Mouse (Mus musculus) liver, adult 2 months (tissue): ENCODE data around the gene Gpd1l. TPM values are rescaled to one million over a fixed set of nuclear protein-coding genes. Genes with fewer than 3 reads are reported as not detected.
"Not testable (repeated sequence)": the region's sequence is repeated elsewhere in the genome, so short reads cannot be mapped to it uniquely, and the experiment has no call there.

ENCODE experiments used
- DNase-seq: peaks from one replicate; pipeline ENCODE4 v3.0.0-alpha.2; 2011; ENCODE audit warnings: low read depth, low spot score; ENCODE audit errors: extremely low read depth
- H3K27ac ChIP-seq: fragments of 200-500 bp; replicated peaks from 2 replicates; pipeline ENCODE4 v1.5.1; 2012; ENCODE audit warnings: low read depth, mild to moderate bottlenecking, control low read depth, inconsistent platforms, low read length; ENCODE audit not compliant: insufficient read depth
- H3K27me3 ChIP-seq: fragments of 200-500 bp; 2 replicates; pipeline ENCODE4 v1.6.1; 2012; ENCODE audit warnings: mild to moderate bottlenecking, moderate library complexity, low read length, inconsistent platforms; ENCODE audit not compliant: control insufficient read depth, insufficient read depth
- H3K36me3 ChIP-seq: fragments of 200-500 bp; 2 replicates; pipeline ENCODE4 v1.6.1; 2012; ENCODE audit warnings: low read length, inconsistent platforms; ENCODE audit not compliant: control insufficient read depth, insufficient read depth
- H3K4me1 ChIP-seq: fragments of 200-500 bp; 2 replicates; pipeline ENCODE4 v1.6.1; 2011; ENCODE audit warnings: low read length; ENCODE audit not compliant: control insufficient read depth, insufficient read depth
- H3K4me3 ChIP-seq: fragments of 200-500 bp; 2 replicates; pipeline ENCODE4 v1.5.1; 2011; ENCODE audit warnings: low read depth, mild to moderate bottlenecking, control low read depth, low read length, moderate library complexity; ENCODE audit not compliant: insufficient read depth
- H3K79me2 ChIP-seq: fragments of 200-500 bp; 2 replicates; pipeline ENCODE4 v1.6.1; 2012; ENCODE audit warnings: inconsistent platforms, mild to moderate bottlenecking, low read length, moderate library complexity; ENCODE audit not compliant: control insufficient read depth, insufficient read depth
- H3K9ac ChIP-seq: fragments of 200-500 bp; 2 replicates; pipeline ENCODE4 v1.6.1; 2012; ENCODE audit warnings: low read depth, mild to moderate bottlenecking, control low read depth, inconsistent platforms, low read length
- CTCF ChIP-seq: fragments of 200-500 bp; IDR thresholded peaks from 2 replicates; pipeline ENCODE4 v1.5.1; 2011; ENCODE audit warnings: low read depth, low read length, control low read depth
- POLR2A ChIP-seq: fragments of 200-500 bp; IDR thresholded peaks from 2 replicates; pipeline ENCODE4 v1.6.1; 2011; ENCODE audit warnings: low read length, control low read depth; ENCODE audit not compliant: insufficient read depth; ENCODE audit errors: extremely low read depth
- WGBS: fragments of 180-500 bp; shearing (Covaris S2); methylation state at CpG from one replicate; pipeline ENCODE4 v1.1.7; 2018; 5-methylcytosine and 5-hydroxymethylcytosine counted together
- polyA plus RNA-seq: library from polyadenylated mRNA; depleted of rRNA; stranded (reverse); fragments of >200 nt; gene quantifications from 2 replicates; pipeline ENCODE4 v1.2.3, GENCODE M21; 2012; rRNA removed
- total RNA-seq: library from RNA; depleted of rRNA; stranded (reverse); fragments of >200 nt; gene quantifications from 2 replicates; pipeline ENCODE4 v1.2.3, GENCODE M21; 2014; rRNA removed

The Gpd1l gene
- 21.3 and 22.4 TPM in 2 replicates for total RNA-seq
- 12.6 and 14.7 TPM in 2 replicates for polyA plus RNA-seq

GRCm38 (mm10) chr9:114933723-114934171, at the start of gene Gpd1l:
Gene Gpd1l (minus strand): TSS chr9:114933987.
- under 1% methylated on average over 30 of the region's 30 CpGs for WGBS
- Histone ChIP-seq H3K9ac (peak within 1 kb of the TSS; percentile 83), H3K79me2 (peaks cover 8% of the 10 kb centered on the region; the same call in 1 of the 2 replicates), H3K4me1 (peaks cover 6% of the 10 kb centered on the region), H3K36me3 (no peaks in the 10 kb centered on the region), H3K4me3 (peak within 1 kb of the TSS; percentile 70), H3K27ac (peak within 1 kb of the TSS; percentile 49), H3K27me3 (no peaks in the 10 kb centered on the region)
- TF ChIP-seq CTCF (no peak), POLR2A (peak; percentile 98)
- peak; percentile 90 for DNase-seq

- WGBS, result 94% methylated on average over 16 of the region's 16 CpGs
- H3K36me3 ChIP-seq, result no peaks in the 10 kb centered on the region
- H3K79me2 ChIP-seq, result no peaks in the 10 kb centered on the region
- H3K4me1 ChIP-seq, result no peaks in the 10 kb centered on the region
- DNase-seq, result no peak
- TF ChIP-seq CTCF (no peak), POLR2A (no peak)
- peaks cover 21% of the 10 kb centered on the region for H3K27me3 ChIP-seq
- H3K9ac ChIP-seq, result no peak within 1 kb of the TSS
- no peak within 1 kb of the TSS for H3K4me3 ChIP-seq
- H3K27ac ChIP-seq, result no peak within 1 kb of the TSS
These were observed 49.0 kb upstream of the Gpd1l start, which contains the start of gene Rps27rt for GRCm38 (mm10) chr9:114982689-114983360. Gene Rps27rt (minus strand): TSS chr9:114982739.

GRCm38 (mm10) chr9:114979969-114980368, 46.2 kb upstream of the Gpd1l start:
- 72% methylated on average over 6 of the region's 6 CpGs for WGBS
- Histone ChIP-seq H3K36me3 (no peaks in the 10 kb centered on the region), H3K27me3 (peaks cover 21% of the 10 kb centered on the region), H3K4me1 (no peaks in the 10 kb centered on the region), H3K4me3 (no peak overlapping the region), H3K79me2 (no peaks in the 10 kb centered on the region), H3K27ac (no peak overlapping the region), H3K9ac (no peak overlapping the region)
- no peak for DNase-seq
- TF ChIP-seq CTCF (no peak), POLR2A (no peak)

GRCm38 (mm10) chr9:114978281-114979111, 44.7 kb upstream of the Gpd1l start, which contains the start of gene Osbpl10:
Gene Osbpl10 (plus strand): TSS chr9:114978569.
- Histone ChIP-seq H3K4me3 (peak within 1 kb of the TSS; percentile 56), H3K79me2 (no peaks in the 10 kb centered on the region), H3K27ac (no peak within 1 kb of the TSS), H3K9ac (peak within 1 kb of the TSS; percentile 76), H3K4me1 (no peaks in the 10 kb centered on the region), H3K36me3 (no peaks in the 10 kb centered on the region), H3K27me3 (peaks cover 21% of the 10 kb centered on the region)
- TF ChIP-seq POLR2A, result no peak
- TF ChIP-seq CTCF, result no peak
- WGBS, result under 1% methylated on average over 77 of the region's 86 CpGs
- no peak for DNase-seq

- H3K9ac ChIP-seq, result 0 out of 2 replicates have a peak overlapping the region, but pooled peaks have one; percentile 28
- 13% methylated on average over 31 of the region's 31 CpGs for WGBS
- no peak for TF ChIP-seq CTCF
- no peak for TF ChIP-seq POLR2A
These were observed 43.9 kb upstream of the Gpd1l start for GRCm38 (mm10) chr9:114977461-114978280.

GRCm38 (mm10) chr9:114966286-114966685, 32.5 kb upstream of the Gpd1l start:
- H3K36me3 ChIP-seq, H3K79me2 ChIP-seq, H3K4me1 ChIP-seq, DNase-seq, H3K27me3 ChIP-seq, H3K9ac ChIP-seq, H3K4me3 ChIP-seq, H3K27ac ChIP-seq: not testable (repeated sequence)
- 89% methylated on average over 7 of the region's 7 CpGs for WGBS

More at GRCm38 (mm10) chr9:114977461-114978280, 43.9 kb upstream of the Gpd1l start:
- Histone ChIP-seq H3K4me3 (peak overlapping the region; percentile 56; the same call in 1 of the 2 replicates), H3K27me3 (peaks cover 21% of the 10 kb centered on the region), H3K79me2 (no peaks in the 10 kb centered on the region), H3K27ac (no peak overlapping the region), H3K4me1 (no peaks in the 10 kb centered on the region), H3K36me3 (no peaks in the 10 kb centered on the region)
- DNase-seq, result no peak
